Mouse (Mus musculus) bone marrow, adult 2 months (tissue): ENCODE measurements around the gene Ccdc126.

Experiments
- CTCF ChIP-seq: fragments of 200-500 bp; IDR thresholded peaks from 2 replicates; pipeline ENCODE4 v1.5.1; 2011; ENCODE audit warnings: low read length, control low read depth; ENCODE audit not compliant: control insufficient read depth, insufficient read depth
- POLR2A ChIP-seq: fragments of 200-500 bp; IDR thresholded peaks from 2 replicates; pipeline ENCODE4 v1.6.1; 2011; ENCODE audit warnings: low read depth, mild to moderate bottlenecking, control low read depth, low read length, borderline replicate concordance; ENCODE audit not compliant: control insufficient read depth

GRCm38 (mm10) chr6:49275296-49275695, 43.8 kb upstream of the Ccdc126 start:
- TF ChIP-seq CTCF = no peak
- TF ChIP-seq POLR2A = no peak
